Mouse (Mus musculus) heart, postnatal 25 days (tissue): ENCODE measurements around the gene Igfbp7. TPM values are rescaled to one million over a fixed set of nuclear protein-coding genes. Genes with fewer than 3 reads are reported as not detected.

Experiments
- DNase-seq: peaks from one replicate; pipeline ENCODE4 v3.0.0; 2022; ENCODE audit warnings: low spot score
- intact Hi-C: fragments of 180-260 bp; cut with DNase I; formaldehyde crosslinking; loops from one replicate; pipeline ENCODE4 v1.15.1; 2025
- total RNA-seq, 2 experiments: library from RNA; stranded (reverse); gene quantifications; 2 replicates each; pipeline ENCODE4 v1.2.3; 2021

Gene Igfbp7
- total RNA-seq, 2 experiments from 2014 or later, result 251 to 311 TPM

GRCm38 (mm10) chr5:77358347-77358746 lies 49.5 kb downstream of the Igfbp7 start:
- intact Hi-C loops, result no loop called here
- peak; percentile 61 for DNase-seq

- intact Hi-C loops, result no loop called here
- peak; percentile 59 for DNase-seq
Observed at GRCm38 (mm10) chr5:77357405-77358149, 50.3 kb downstream of the Igfbp7 start.

GRCm38 (mm10) chr5:77355307-77356265 lies 52.3 kb downstream of the Igfbp7 start:
- no peak for DNase-seq
- intact Hi-C loops, result loop anchor here (2.0 kb wide), 2 partner anchors 45 to 109 kb away; no protein-coding TSS in a partner anchor

- intact Hi-C loops, result loop anchor here (2.0 kb wide), 2 partner anchors 46 to 110 kb away; no protein-coding TSS in a partner anchor
- DNase-seq, result peak; percentile 67
Observed at GRCm38 (mm10) chr5:77354361-77354787, 53.5 kb downstream of the Igfbp7 start.

- DNase-seq, result no peak
- intact Hi-C loops, result no loop called here
Observed at GRCm38 (mm10) chr5:77351691-77352090, 56.1 kb downstream of the Igfbp7 start.

- intact Hi-C loops, result no loop called here
- no peak for DNase-seq
Observed at GRCm38 (mm10) chr5:77349971-77350658, 57.7 kb downstream of the Igfbp7 start.

GRCm38 (mm10) chr5:77348901-77349300 lies 58.9 kb downstream of the Igfbp7 start:
- intact Hi-C loops, result no loop called here
- no peak for DNase-seq

GRCm38 (mm10) chr5:77340033-77340432 lies 67.8 kb downstream of the Igfbp7 start:
- intact Hi-C loops, result no loop called here

GRCm38 (mm10) chr5:77330154-77330553 lies 77.7 kb downstream of the Igfbp7 start:
- intact Hi-C loops, result no loop called here
- DNase-seq, result no peak

More at GRCm38 (mm10) chr5:77340033-77340432, 67.8 kb downstream of the Igfbp7 start:
- no peak for DNase-seq

- no peak for DNase-seq
- intact Hi-C loops, result no loop called here
Observed at GRCm38 (mm10) chr5:77324936-77325335, 82.9 kb downstream of the Igfbp7 start.

- DNase-seq, result no peak
- intact Hi-C loops, result no loop called here
Observed at GRCm38 (mm10) chr5:77314986-77315385, 92.9 kb downstream of the Igfbp7 start.

- DNase-seq, result no peak
- intact Hi-C loops, result no loop called here
Observed at GRCm38 (mm10) chr5:77314206-77314605, 93.6 kb downstream of the Igfbp7 start.

GRCm38 (mm10) chr5:77309924-77310772 lies 97.7 kb downstream of the Igfbp7 start, which contains the start of the genes Noa1 and Polr2b:
TSS of gene Noa1 (minus strand) at chr5:77310084.
TSS of gene Polr2b (plus strand) at chr5:77310147.
- peak; percentile 95 for DNase-seq
- intact Hi-C loops, result loop anchor here (2.0 kb wide), 1 partner anchor 43 kb away; no protein-coding TSS in a partner anchor

- DNase-seq, result peak; percentile 4
- intact Hi-C loops, result no loop called here
Observed at GRCm38 (mm10) chr5:77309051-77309906, 98.6 kb downstream of the Igfbp7 start.

- intact Hi-C loops, result no loop called here
- DNase-seq, result no peak
Observed at GRCm38 (mm10) chr5:77307821-77308553, 99.9 kb downstream of the Igfbp7 start.

GRCm38 (mm10) chr5:77301296-77301903 lies 106.4 kb downstream of the Igfbp7 start:
- intact Hi-C loops, result no loop called here

GRCm38 (mm10) chr5:77299486-77299885 lies 108.4 kb downstream of the Igfbp7 start:
- DNase-seq, result no peak
- intact Hi-C loops, result no loop called here

More at GRCm38 (mm10) chr5:77301296-77301903, 106.4 kb downstream of the Igfbp7 start:
- DNase-seq, result no peak
